Comparison of ENCODE assay signal across 24 mouse cellular contexts in genomic region chr13:67909759-67910158, GRCm38 (mm10). TPM values are rescaled to one million over a fixed set of nuclear protein-coding genes. Genes with fewer than 3 reads are reported as not detected.
DNase-seq lines count a peak whose midpoint lies in the region; ATAC-seq and TF ChIP-seq lines count a peak whose summit lies in the region.
"Had no signal": no experiment of that assay in that cellular context is flagged by ENCODE, and none has a peak within 500 bp of the region (broad histone marks: within the 10 kb centered on the region; RNA-seq: fewer than 3 reads in every experiment).

No protein-coding gene starts in this region.

- in situ Hi-C loops in ES-E14 (cut with MboI; ENCODE audit: low sequenced_read_pairs in 2 of 2, unreplicated experiment in 2 of 2) = no loop called here

- peak; percentile 85 for DNase-seq in ES-E14 (ENCODE audit: low read depth, low spot score)
- peak; percentile 18 for DNase-seq in WW6 (ENCODE audit: low read depth, low spot score)
- DNase-seq in right cerebral cortex, adult 18-20 months = no peak
- no peak for DNase-seq in hindbrain, embryonic 14.5 days (ENCODE audit: low spot score)
- no peak for DNase-seq in kidney, adult 8-10 months
- DNase-seq: adrenal gland, adult 8-10 months; adrenal gland, postnatal 14 days; adrenal gland, postnatal 36 days; cerebellum, adult 11-12 months; cerebellum, adult 2 months; cerebellum, adult 9-10 months; cerebellum, postnatal 10 days; cerebellum, postnatal 25 days; forebrain, postnatal 0 days had no signal

- H3K4me2 ChIP-seq in hindbrain, embryonic 14.5 days (replicated peaks) = no peak overlapping the region
- H3K4me2 ChIP-seq: embryonic facial prominence, embryonic 12.5 days; forebrain, embryonic 13.5 days; forebrain, embryonic 15.5 days had no signal

- H3K27ac ChIP-seq in ES-E14 (ENCODE audit: insufficient read depth, low read depth, low read length, poor library complexity, severe bottlenecking) = no peak overlapping the region
- H3K27ac ChIP-seq in hindbrain, embryonic 14.5 days = no peak overlapping the region
- H3K27ac ChIP-seq: embryonic facial prominence, embryonic 10.5 days; embryonic facial prominence, embryonic 12.5 days; forebrain, embryonic 13.5 days; forebrain, embryonic 15.5 days had no signal

- no peak overlapping the region for H3K9ac ChIP-seq in ES-E14 (ENCODE audit: insufficient read depth, low read depth, low read length, poor library complexity, severe bottlenecking)
- no peak overlapping the region for H3K9ac ChIP-seq in hindbrain, embryonic 14.5 days
- H3K9ac ChIP-seq: embryonic facial prominence, embryonic 12.5 days; forebrain, embryonic 13.5 days; forebrain, embryonic 15.5 days; forebrain, postnatal 0 days had no signal

- H3K4me3 ChIP-seq in ES-E14 (ENCODE audit: insufficient read depth in 1 of 2, low read depth in 1 of 2, low read length in 2 of 2, poor library complexity in 1 of 2, severe bottlenecking in 1 of 2) = no peak overlapping the region
- H3K4me3 ChIP-seq in hindbrain, embryonic 14.5 days (replicated peaks; ENCODE audit: low read length) = no peak overlapping the region
- H3K4me3 ChIP-seq: embryonic facial prominence, embryonic 10.5 days; embryonic facial prominence, embryonic 12.5 days; forebrain, embryonic 13.5 days; forebrain, embryonic 15.5 days had no signal

- H3K9me3 ChIP-seq in ES-E14 (ENCODE audit: control insufficient read depth, insufficient read depth, low read depth, low read length) = no peaks in the 10 kb centered on the region
- peaks cover 32% of the 10 kb centered on the region for H3K9me3 ChIP-seq in hindbrain, embryonic 14.5 days (ENCODE audit: control insufficient read depth, low read length)

- ATAC-seq in hindbrain, embryonic 14.5 days (ENCODE audit: low FRiP score) = no peak
- ATAC-seq: activated CD4-positive, CD25-positive, alpha-beta regulatory T cell, adult 4 months; forebrain, embryonic 13.5 days; forebrain, embryonic 15.5 days; forebrain, postnatal 0 days had no signal

- H3K27me3 ChIP-seq in hindbrain, embryonic 14.5 days (ENCODE audit: control insufficient read depth, insufficient read depth, low read length) = no peaks in the 10 kb centered on the region
- H3K27me3 ChIP-seq: embryonic facial prominence, embryonic 12.5 days; forebrain, embryonic 13.5 days; forebrain, embryonic 15.5 days had no signal

- no peaks in the 10 kb centered on the region for H3K36me3 ChIP-seq in ES-E14 (ENCODE audit: control insufficient read depth, insufficient read depth, low read length, poor library complexity, severe bottlenecking)
- H3K36me3 ChIP-seq in hindbrain, embryonic 14.5 days (replicated peaks; ENCODE audit: control insufficient read depth, insufficient read depth) = no peaks in the 10 kb centered on the region
- H3K36me3 ChIP-seq: embryonic facial prominence, embryonic 10.5 days; embryonic facial prominence, embryonic 12.5 days; forebrain, embryonic 15.5 days had no signal

- 41% methylated on average over 5 of the region's 5 CpGs for WGBS in hindbrain, embryonic 14.5 days

- no peaks in the 10 kb centered on the region; a peak in 3 of 4 replicates for H3K4me1 ChIP-seq in ES-E14 (ENCODE audit: control insufficient read depth in 2 of 2, insufficient read depth in 2 of 2, low read length in 2 of 2, poor library complexity in 1 of 2)
- H3K4me1 ChIP-seq in hindbrain, embryonic 14.5 days (replicated peaks; ENCODE audit: control insufficient read depth, insufficient read depth, low read length) = no peaks in the 10 kb centered on the region
- H3K4me1 ChIP-seq: embryonic facial prominence, embryonic 10.5 days; embryonic facial prominence, embryonic 12.5 days; forebrain, embryonic 13.5 days; forebrain, embryonic 15.5 days had no signal

TF ChIP-seq in ES-E14, 5 proteins besides CTCF, POLR2A, EP300 and RAD21:
- TF ChIP-seq CHD2 (IDR thresholded peaks at IDR 0.05; ENCODE audit: low read depth, low read length) (no peak), ZC3H11A (IDR thresholded peaks at IDR 0.05; ENCODE audit: borderline replicate concordance, low read depth, low read length) (no peak), HCFC1 (IDR thresholded peaks at IDR 0.05; ENCODE audit: borderline replicate concordance, insufficient read depth, low read length) (no peak), ZNF384 (IDR thresholded peaks at IDR 0.05; ENCODE audit: low read depth, low read length) (no peak), MAFK (IDR thresholded peaks at IDR 0.05; ENCODE audit: insufficient read depth, low read depth, low read length) (no peak)

RNA-seq across cellular contexts. Expression of gene BC048507, which starts 46.6 kb away (rescaled TPM):
- total RNA-seq in ES-E14 (2012; rRNA removed) = 0.48 TPM in 1 of 2 replicates, not detected in the other
- polyA plus RNA-seq in hindbrain, embryonic 14.5 days (2014; fragmentation: Nextera tagmentation; extraction: Ambion mirVana) = not detected in 2 replicates
- total RNA-seq: adrenal gland, adult 18-20 months; adrenal gland, adult 8-10 months; adrenal gland, postnatal 14 days; adrenal gland, postnatal 36 days; forebrain, postnatal 0 days; MEL had no signal
- polyA plus RNA-seq: activated CD4-positive, CD25-positive, alpha-beta regulatory T cell, adult 4 months; C2C12; cerebellum, adult 2 months; embryonic facial prominence, embryonic 10.5 days; embryonic facial prominence, embryonic 12.5 days; embryonic facial prominence, embryonic 14.5 days; forebrain, embryonic 11.5 days; forebrain, embryonic 13.5 days; forebrain, embryonic 15.5 days; forebrain, postnatal 0 days had no signal

Comparison
In these comparisons a context has a peak if more than half of its experiments do, and no peak if none do; other contexts are left out.
1. DNase-seq: peak in ES-E14 (single experiment) and WW6 (single experiment); none in right cerebral cortex, adult 18-20 months (single experiment), hindbrain, embryonic 14.5 days (single experiment) and kidney, adult 8-10 months (0 of 2).